Mouse (Mus musculus): Measurements from ENCODE around the gene Ppp3ca.

Ppp3ca gene

DNA sequence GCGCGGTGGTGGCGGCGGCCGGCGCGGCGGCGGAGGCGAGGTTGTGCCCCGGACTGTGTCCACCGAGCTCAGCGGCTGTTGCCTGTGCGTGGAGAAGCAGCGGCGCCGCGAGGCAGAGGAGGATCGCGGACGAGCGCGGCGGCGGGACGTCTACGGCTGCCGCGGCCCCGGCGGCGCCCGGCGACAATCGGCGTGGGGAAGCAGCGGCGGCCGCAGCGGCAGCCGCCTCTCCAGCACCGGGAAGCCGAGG, at the start of gene Ppp3ca:
Gene Ppp3ca, plus strand, starts transcription at position 15 of the 250 bp plus-strand sequence.
- DNase-seq (ENCODE audit: low spot score) = no peak

DNA sequence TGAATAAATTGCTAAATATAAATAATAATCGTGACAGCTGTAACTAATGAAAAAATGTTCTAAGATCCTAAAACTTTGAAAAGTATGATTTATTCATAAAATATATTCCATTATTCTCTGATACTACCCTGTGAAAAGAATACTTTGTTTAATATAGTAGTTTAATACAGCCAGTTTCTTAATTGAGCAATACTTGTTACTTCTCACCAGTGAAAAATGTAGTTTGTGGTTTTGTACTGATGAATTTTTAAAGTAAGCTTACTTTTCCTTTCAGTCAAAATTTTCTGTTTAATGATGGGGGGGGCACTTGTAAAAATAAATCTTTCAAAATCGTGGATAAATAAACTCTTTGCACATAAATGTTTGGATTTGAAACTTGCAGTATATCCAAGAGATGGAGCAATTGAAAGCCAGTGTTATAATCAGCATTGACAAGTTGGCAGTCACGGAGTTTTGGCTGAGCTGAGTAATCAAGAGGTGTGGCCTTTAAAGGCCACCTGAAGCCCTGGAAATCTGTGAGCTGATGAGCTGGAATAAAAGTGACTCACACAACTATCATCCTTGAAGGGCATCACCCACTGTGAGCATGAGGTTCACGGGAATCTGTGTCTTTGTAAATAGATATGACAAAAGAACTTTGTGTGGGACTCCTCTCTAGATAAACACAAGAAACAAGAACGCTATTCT, 29.2 kb upstream of the Ppp3ca start:
- DNase-seq (ENCODE audit: low spot score) = no peak

- no peak for DNase-seq (ENCODE audit: low spot score)
Measured at GRCm38 (mm10) chr3:136650966-136651365, 19.0 kb upstream of the Ppp3ca start.

DNA sequence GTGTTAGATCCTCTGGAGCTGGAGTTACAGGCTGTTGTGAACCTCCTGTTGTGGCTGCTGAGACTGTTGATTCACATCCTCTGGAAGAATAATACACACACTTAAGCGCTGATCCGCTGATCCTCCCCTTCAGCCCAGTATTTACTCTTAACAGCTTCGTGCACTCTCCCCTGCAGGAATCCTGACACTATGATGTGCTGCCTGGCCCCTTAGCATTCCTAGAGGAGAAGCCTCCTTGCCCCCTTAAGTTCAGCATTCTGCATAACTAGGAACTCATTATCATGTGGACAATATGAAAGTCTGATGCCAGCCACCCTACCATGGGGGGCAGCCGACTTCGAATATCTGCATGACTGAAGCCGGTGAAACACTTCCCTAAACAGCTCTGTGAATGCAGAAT, 18.4 kb upstream of the Ppp3ca start:
- no peak for DNase-seq (ENCODE audit: low spot score)

DNA sequence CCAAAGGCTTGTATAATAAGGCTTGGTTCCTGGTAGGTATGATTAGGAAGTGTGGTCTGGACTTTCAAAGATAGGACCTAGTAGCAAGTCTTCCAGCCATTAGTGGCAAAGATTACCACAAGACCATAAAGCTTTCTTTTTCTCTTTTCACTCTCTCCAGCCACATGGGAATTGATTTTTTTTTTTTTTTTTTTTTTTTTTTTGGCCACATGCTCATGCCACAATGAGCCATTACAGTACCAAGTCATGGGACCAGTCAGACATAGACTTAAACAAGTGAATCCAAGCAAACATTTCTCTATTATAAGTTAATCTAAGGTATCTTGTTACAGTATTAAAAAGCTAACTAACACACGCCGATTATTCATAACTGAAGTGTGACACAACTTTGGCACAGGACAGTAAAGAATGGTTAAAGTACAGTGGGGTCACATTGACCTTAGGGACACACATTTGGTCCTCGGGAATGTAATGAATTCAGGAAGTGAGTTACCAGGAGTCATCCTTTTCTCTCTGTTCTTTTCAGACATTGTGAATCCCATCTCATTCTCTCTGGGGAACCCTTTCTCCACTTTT, 13.4 kb upstream of the Ppp3ca start:
- DNase-seq (ENCODE audit: low spot score) = no peak

DNA sequence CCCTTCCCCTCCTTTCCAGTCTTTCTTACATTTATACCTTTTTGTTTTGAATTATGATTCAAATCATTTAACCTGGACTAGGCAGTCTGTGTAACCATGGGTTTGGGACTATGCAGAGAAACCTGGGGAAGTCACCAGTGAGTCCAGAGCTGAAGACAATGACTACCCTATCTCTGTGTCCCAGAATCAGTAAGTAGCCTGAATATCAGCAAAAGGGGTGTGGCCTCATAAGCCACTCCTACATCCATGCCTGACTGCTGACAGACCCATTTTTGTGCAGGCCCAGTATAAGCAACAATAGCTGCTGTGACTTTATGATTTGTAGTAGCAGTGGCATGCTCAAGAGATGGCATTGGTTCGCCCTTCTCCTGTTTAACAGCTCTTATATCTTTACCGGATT, 11.2 kb upstream of the Ppp3ca start:
- no peak for DNase-seq (ENCODE audit: low spot score)

DNA sequence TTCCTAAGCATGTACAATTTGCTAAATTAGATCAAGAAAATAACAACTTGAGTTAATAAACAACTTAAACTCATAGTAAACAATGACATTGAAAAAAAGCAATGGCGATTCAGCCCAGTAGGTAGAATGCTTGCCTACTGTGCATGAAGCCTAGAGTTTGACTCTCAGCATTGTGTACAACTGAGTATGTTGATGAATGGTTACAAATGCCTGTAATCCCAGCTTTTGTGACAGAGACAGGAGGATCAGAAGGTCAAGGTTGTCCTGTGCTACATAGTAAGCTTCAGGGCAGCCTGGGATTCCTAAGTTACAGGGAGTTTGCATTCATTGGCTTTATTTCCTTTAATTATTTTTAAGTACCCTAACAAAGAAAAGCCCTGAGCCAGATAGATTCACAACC, 4.8 kb upstream of the Ppp3ca start:
- DNase-seq (ENCODE audit: low spot score) = no peak

GRCm38 (mm10) chr3:136668072-136668471, 1.9 kb upstream of the Ppp3ca start:
- DNase-seq (ENCODE audit: low spot score) = no peak

DNA sequence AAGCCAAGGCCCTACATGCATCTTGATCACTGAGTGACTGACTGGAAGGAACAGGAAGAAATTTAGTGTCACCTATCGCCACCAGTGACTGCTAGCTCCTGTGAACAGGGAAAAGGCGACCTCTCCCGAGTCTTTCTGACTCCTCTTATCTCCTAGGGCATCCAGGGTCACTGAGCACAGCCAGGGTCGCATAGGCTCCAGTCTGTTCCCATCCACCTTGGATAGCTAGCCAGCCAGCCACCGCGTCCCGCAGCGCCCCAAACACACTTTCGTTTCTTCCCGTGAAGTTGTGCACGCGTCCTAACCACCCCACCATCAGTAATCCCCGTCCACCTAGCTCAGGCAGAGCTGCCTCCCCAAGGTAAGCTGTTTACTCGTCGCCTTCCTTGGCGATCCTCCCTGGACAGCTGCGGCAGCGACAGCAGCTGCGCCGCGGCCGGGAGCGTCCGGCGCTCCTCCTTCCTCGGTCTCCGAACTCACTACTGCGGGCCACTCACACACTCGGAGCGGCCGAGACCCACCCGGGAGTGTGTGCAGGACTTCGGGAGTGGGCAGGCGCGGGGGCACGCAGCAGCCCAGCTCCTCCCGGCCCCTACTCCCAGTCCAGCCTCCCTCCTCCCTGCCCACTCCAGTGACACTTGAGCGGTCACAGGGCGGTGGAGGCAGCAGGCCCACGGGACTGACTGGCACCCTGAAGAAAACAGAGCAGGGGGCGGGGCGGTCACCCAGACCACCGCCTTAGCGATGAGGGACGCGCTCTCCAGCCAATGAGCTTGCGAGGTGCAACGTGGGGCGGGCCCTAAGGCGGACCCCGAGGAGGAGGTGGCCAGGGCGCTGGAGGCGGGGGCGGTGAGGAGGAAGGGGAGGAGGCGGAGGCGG, 454 bp upstream of the Ppp3ca start:
- DNase-seq (ENCODE audit: low spot score) = peak; percentile 100

DNA sequence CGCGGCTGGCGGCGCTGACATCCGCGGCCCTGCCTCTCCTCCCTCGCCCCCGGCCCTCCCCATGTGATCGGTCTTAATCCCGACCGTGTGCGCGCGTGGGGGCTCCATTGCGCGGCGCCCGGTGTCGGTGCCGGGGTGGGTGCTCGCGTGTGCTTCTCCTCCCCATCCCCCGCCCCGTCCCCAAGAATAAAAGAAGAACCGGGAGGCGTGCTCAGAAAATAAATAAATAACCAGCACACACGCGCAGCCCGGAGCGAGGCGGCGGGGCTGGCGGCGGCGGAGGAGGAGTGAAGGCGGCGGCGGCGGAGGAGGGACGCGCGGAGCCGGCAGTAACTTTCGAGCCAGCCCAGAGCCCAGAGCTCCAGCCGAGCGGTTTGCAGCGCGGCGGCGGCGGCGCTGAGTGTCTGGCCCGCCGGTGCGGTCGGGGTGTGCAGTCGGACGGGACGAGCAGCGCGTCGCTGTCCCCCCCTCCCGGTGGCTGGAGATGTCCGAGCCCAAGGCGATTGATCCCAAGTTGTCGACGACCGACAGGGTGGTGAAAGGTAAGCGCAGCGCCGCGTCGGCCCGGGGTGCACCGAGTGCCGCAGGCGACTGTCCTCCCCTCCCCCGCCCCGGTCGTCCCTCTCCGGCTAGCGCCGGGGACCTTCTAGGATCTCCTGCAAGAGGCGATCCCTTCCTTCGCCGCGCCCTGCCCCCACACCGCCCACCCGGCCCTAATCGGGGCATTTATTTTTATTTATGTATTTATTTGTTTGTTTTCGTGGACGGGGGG, 622 bp downstream of the Ppp3ca start:
- peak; percentile 51 for DNase-seq (ENCODE audit: low spot score)

DNA sequence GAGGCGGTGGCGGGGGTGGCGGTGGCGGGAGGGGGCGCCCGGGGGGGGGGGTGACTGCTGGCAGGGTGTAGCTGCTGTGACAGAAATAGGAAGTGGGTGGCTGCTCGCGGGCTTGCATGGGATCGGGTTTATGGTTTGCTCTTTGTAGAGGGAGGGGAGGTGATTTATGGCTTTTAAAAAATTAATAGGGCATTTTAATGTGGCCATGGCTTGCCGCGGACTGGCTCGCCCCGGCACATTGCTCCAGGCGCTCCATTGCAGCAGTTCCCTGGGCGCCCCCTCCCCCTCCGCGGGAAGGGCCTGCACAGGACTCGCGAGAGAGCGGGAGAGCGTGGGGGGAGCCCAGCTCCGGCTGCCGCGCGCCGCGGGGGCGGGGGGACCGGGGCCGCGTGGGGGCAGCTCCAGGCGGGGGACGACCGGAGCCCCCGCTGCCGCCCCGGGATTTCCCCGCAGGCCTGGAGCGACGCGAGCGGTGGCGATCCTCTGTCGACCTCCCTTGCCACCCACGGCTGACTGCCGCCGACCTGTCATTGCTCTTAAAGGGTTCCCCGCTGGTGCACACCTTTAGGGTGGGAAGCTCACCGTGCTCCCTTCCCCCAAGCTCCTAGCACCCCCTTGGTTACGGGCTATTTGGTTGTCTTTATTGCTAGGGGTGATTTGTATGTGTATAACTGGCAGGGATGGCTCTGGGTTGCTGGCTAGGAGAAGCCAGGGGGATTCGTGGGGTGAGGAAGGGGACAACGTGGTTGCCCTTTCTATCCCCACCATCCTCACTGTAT, 1.4 kb downstream of the Ppp3ca start:
- DNase-seq (ENCODE audit: low spot score) = peak; percentile 79

- DNase-seq (ENCODE audit: low spot score) = no peak
Measured at GRCm38 (mm10) chr3:136671940-136672278, 2.0 kb downstream of the Ppp3ca start.

DNA sequence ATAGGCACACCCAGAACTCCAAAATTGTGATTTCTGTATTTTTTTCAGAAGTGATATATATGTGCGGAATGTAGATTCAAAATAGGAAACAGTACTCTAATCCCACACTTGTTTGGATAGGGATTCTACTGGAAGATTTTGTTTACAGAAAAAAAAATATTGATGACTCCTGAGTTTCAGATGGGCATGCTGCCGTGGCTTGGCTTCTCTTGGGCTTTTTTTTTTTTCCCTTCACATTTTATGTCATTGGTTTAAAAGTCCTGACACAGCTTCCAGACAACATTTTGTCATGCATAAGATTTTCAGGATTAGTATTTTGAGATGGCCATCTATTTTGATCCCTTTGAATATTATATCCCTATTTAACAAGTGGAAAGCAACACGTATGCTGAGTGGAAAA, 2.9 kb downstream of the Ppp3ca start:
- DNase-seq (ENCODE audit: low spot score) = no peak

DNA sequence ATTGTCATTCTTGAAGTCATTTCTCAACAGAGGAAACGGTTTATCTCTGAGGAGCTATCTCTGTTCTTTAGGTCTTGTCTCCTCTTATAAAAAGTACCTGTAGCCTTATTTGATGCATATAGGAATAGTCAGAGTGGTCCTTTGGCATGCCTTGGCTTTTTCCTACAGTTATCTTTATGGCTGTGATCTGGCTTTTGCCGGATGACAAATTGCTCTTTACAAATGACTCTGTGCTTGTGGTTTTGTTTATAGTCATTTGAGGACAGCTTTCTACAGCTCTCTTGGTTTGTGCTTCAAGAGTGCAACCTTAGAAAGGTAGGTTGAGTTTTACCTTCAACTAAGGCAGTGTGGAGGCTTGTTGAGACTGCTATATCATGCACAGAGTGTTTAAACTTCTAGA, 3.4 kb downstream of the Ppp3ca start:
- DNase-seq (ENCODE audit: low spot score) = no peak

- DNase-seq (ENCODE audit: low spot score) = no peak
Measured at GRCm38 (mm10) chr3:136674486-136674885, 4.6 kb downstream of the Ppp3ca start.

DNA sequence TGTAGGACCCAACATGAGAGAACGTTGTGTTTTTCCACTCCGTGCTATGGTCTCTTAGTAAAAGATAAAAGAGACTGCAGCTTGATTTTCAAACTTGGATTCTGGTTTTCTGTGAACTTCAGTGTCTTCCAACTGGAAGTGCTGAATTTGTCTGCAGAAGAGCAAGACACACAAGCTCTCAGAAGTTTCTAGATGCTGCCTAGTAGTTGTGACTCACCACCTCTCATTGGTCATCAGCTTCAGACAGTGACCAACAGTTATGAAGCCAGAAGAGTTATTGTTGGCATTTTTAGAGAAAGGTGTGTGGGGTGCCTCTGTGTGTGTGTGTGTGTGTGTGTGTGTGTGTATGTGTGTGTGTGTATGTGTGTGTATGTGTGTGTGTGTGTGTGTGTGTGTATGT, 7.1 kb downstream of the Ppp3ca start:
- DNase-seq (ENCODE audit: low spot score) = no peak

DNA sequence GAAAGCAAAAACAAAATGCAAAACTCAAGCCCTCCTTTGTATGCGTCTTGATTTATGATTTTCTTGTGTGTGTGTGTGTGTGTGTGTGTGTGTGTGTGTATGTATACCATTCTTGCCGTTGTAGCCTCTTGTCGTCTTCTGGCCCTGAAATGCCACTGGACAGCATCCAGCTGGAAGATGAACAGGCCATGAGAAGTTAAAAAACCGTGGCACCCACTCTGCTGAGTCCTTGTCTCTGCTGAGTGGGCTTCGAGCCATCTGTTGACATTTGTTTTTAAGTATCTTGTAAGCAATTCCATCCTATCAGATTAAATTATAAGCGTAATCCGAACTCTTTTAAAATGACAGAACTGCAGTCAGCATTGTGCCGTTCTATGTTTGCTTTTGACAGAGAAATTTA, 8.5 kb downstream of the Ppp3ca start:
- DNase-seq (ENCODE audit: low spot score) = no peak

DNA sequence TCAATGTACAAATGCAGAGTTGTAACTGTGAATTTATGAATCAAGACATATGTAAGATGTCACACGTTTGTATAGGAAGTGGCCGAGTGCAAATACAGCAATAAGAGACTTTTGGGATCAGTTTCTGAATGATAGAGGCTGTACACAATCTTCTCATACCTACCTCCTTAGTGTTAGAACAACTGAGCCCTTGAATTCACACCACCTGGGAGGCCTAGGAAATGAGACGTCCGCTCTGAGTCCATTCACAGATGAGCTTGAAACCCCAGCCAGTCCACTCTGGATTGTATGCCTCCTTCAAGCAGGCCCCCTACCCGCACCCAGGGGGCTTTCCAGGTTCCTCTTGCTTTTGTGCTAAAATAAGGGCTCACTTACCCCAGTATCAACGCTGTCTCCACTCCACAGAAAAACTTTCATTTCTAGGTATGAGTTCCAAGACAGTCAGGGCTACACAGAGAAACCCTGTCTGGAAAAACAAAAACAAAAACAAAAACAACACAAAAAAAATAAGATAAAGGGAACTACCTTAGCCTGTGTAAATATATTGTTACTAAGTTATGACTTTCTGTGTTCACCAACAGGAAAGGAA, 10.1 kb downstream of the Ppp3ca start:
- no peak for DNase-seq (ENCODE audit: low spot score)

- no peak for DNase-seq (ENCODE audit: low spot score)
Measured at GRCm38 (mm10) chr3:136682242-136682641, 12.3 kb downstream of the Ppp3ca start.

DNA sequence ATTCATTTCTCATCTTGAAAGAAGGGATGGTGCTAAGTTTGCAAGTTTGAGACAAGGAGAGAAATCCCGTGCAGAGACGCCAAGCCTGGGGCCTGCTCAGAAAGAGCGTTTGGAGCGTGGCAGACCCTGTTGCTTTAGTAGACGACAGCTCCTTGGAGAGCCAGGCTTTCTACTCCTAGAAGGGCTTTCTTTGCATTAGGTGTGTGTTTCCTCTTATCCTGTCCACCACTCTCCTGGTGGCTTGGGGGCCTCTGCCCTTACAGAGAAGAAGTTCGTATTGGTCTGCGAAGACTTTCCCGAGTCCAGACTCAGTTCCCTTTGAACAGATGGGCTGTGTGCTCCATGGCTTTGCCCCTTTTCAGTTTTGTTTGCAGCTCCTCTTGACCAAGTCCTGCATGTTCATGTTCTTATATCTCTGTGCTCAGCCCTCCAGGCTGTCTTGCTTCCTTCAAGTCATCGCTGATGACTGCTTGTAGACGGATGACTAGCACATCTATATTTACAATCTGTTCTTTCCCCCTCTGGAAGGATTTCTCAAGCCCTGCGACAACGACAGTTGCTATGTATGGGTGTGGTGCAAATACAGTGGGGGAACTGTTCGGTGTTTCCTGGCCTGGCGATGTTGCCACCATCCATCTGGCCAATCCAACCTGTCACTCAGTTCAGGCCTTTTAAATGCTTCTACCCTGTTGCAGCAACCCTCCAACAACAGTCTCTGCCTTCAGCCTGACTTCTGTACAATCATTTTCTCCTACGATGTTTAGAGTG, 14.5 kb downstream of the Ppp3ca start:
- no peak for DNase-seq (ENCODE audit: low spot score)

- DNase-seq (ENCODE audit: low spot score) = no peak
Measured at GRCm38 (mm10) chr3:136686429-136686828, 16.5 kb downstream of the Ppp3ca start.
